Mouse (Mus musculus): ENCODE results near the gene Rabgap1l.

DNA sequence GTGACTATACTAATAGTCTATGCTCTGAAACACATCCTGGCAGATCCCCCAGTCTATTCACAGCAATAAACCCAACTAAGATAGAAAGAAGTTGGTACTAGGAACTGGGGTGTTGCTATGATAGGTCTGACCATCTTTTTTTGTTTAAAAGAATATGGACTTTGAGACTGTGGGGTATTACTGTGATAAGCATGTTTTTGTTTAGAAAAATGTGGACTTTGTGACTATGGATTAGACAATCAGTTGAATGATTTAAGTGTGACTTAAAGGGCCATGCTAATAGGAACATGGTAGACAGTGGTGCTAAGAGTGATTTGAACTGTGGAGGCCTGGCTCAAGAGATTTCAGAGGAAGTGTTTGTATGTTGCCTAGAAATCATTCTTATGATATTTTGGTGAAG is 103.5 kb downstream of the Rabgap1l start:
- TF ChIP-seq POLR2A (IDR thresholded peaks at IDR 0.05; ENCODE audit: borderline replicate concordance, low read depth, low read length) (no peak), CTCF (IDR thresholded peaks at IDR 0.05; ENCODE audit: low read depth, low read length) (no peak)
